Mouse (Mus musculus): ENCODE measurements around the gene Zranb3. TPM values are rescaled to one million over a fixed set of nuclear protein-coding genes. Genes with fewer than 3 reads are reported as not detected.

Zranb3 gene
- polyA plus RNA-seq, 1 experiment from 2014 or later: 18.7 TPM

DNA sequence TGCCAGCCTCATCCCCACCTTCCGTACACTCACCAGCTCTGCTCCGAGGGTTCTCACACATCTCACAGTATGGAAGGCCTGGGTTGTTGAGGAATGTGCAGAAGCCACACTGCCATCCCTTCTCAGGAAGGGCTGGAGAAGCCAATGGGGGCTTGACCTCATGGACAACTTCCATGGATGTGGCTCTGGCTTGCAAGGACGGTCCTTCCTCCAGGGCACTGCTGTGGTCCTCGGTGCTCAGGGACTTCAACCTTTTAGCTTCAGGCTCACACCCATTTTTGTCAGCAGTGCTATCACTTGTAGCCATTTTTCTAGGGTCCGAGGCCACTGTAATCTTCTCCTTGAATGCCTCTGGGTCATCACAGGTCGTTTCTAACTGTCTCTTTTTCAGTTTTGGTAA lies 126.7 kb downstream of the Zranb3 start:
- H3K4me3 ChIP-seq (ENCODE audit: low read depth, low read length): no peak overlapping the region
- H3K27me3 ChIP-seq (ENCODE audit: control insufficient read depth, insufficient read depth, low read length): no peaks in the 10 kb centered on the region
- DNase-seq (ENCODE audit: low spot score) (no peak), ATAC-seq (replicated peaks; ENCODE audit: low FRiP score) (no peak)
- no peaks in the 10 kb centered on the region for H3K4me1 ChIP-seq (replicated peaks; ENCODE audit: control insufficient read depth, insufficient read depth, low read length)
- H3K36me3 ChIP-seq (ENCODE audit: control insufficient read depth, insufficient read depth, low read length): no peaks in the 10 kb centered on the region
- H3K9me3 ChIP-seq (ENCODE audit: control insufficient read depth, low read length): no peaks in the 10 kb centered on the region
- no peak overlapping the region for H3K9ac ChIP-seq (ENCODE audit: low read length)
- 91% methylated on average over 6 of the region's 6 CpGs for WGBS
- H3K4me2 ChIP-seq (ENCODE audit: low read depth, low read length, severe bottlenecking): no peak overlapping the region
- H3K27ac ChIP-seq (ENCODE audit: low read depth, low read length): no peak overlapping the region

DNA sequence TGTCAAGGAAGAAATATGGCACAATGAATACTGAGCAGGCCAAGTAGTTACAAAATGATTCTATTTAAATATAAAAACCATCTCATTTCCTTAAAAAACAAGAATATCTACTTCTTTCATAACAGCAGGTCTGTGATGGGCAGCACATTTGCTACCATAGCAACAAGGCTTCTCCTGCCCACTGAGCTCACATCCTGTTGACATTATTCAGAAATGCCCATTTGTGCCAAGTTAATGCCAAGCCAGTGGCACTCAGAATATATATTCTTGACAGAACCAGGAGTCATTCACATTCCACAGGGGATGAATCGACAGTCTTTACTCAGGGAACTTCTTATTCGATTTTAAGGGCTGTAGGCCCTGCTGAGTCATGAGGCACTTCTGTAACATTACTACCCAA lies 127.2 kb downstream of the Zranb3 start:
- no peaks in the 10 kb centered on the region for H3K36me3 ChIP-seq (ENCODE audit: control insufficient read depth, insufficient read depth, low read length)
- H3K4me1 ChIP-seq (replicated peaks; ENCODE audit: control insufficient read depth, insufficient read depth, low read length): no peaks in the 10 kb centered on the region
- no peak for ATAC-seq (replicated peaks; ENCODE audit: low FRiP score)

DNA sequence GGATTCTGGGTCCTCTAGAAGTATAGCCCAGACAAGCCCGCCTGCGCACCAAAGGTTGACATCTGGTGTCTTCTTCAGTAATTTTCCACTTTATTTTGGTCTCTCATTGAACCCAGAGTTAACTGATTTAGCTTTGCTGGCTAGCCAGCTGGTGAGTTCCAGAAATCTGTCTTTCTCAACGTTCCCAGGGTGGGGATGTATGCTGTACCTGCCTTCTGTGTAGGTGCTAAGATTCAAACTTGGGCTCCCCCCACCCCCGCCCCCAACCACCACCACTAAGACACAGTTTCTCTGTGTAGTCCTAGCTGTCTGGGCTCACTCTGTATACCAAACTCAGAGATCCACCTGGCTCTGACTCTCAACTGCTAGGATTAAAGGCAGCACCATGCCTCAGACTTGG lies 128.8 kb downstream of the Zranb3 start:
- H3K27me3 ChIP-seq (ENCODE audit: control insufficient read depth, insufficient read depth, low read length): no peaks in the 10 kb centered on the region
- no peak overlapping the region for H3K9ac ChIP-seq (ENCODE audit: low read length)
- H3K4me3 ChIP-seq (ENCODE audit: low read depth, low read length): no peak overlapping the region
- no peaks in the 10 kb centered on the region for H3K9me3 ChIP-seq (ENCODE audit: control insufficient read depth, low read length)
- H3K27ac ChIP-seq (ENCODE audit: low read depth, low read length): no peak overlapping the region
- H3K4me1 ChIP-seq (replicated peaks; ENCODE audit: control insufficient read depth, insufficient read depth, low read length): no peaks in the 10 kb centered on the region
- H3K36me3 ChIP-seq (ENCODE audit: control insufficient read depth, insufficient read depth, low read length): no peaks in the 10 kb centered on the region
- no peak for DNase-seq (ENCODE audit: low spot score)
- 89% methylated on average over 4 of the region's 4 CpGs for WGBS
- no peak for ATAC-seq (replicated peaks; ENCODE audit: low FRiP score)
- H3K4me2 ChIP-seq (ENCODE audit: low read depth, low read length, severe bottlenecking): no peak overlapping the region

More for the DNA sequence above, 127.2 kb downstream of the Zranb3 start:
- no peak overlapping the region for H3K27ac ChIP-seq (ENCODE audit: low read depth, low read length)
- no peak overlapping the region for H3K4me3 ChIP-seq (ENCODE audit: low read depth, low read length)
- H3K27me3 ChIP-seq (ENCODE audit: control insufficient read depth, insufficient read depth, low read length): no peaks in the 10 kb centered on the region
- no peak overlapping the region for H3K4me2 ChIP-seq (ENCODE audit: low read depth, low read length, severe bottlenecking)
- 79% methylated on average over 2 of the region's 2 CpGs for WGBS
- no peak overlapping the region for H3K9ac ChIP-seq (ENCODE audit: low read length)
- DNase-seq (ENCODE audit: low spot score): no peak
- no peaks in the 10 kb centered on the region for H3K9me3 ChIP-seq (ENCODE audit: control insufficient read depth, low read length)

DNA sequence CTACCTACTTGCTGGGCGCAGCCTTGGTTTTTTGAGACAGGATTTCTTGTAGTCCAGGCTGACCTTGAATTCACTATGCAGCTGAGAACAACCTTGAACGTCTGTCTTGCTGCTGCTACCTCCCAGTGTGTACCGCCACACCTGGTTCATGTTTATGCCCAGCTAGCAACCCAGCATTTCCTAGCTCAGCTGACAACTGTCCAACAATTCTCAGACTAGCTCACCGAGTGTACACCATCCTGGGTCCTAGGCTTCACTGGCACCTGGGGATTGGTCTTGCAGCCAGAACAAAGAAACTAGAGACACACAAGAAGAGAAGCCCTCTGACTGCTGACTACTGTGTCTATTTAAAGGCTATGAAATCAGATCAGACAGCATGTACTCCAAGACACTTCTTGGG lies 132.0 kb downstream of the Zranb3 start:
- Histone ChIP-seq H3K9me3 (ENCODE audit: control insufficient read depth, low read length) (no peaks in the 10 kb centered on the region), H3K27me3 (ENCODE audit: control insufficient read depth, insufficient read depth, low read length) (no peaks in the 10 kb centered on the region), H3K9ac (ENCODE audit: low read length) (no peak overlapping the region), H3K36me3 (ENCODE audit: control insufficient read depth, insufficient read depth, low read length) (no peaks in the 10 kb centered on the region), H3K4me3 (ENCODE audit: low read depth, low read length) (no peak overlapping the region), H3K4me1 (replicated peaks; ENCODE audit: control insufficient read depth, insufficient read depth, low read length) (0 out of 2 replicates have a peak, but pooled peaks cover 2% of the 10 kb centered on the region), H3K27ac (ENCODE audit: low read depth, low read length) (no peak overlapping the region), H3K4me2 (ENCODE audit: low read depth, low read length, severe bottlenecking) (no peak overlapping the region)
- DNase-seq (ENCODE audit: low spot score) (no peak), ATAC-seq (replicated peaks; ENCODE audit: low FRiP score) (no peak)
- 92% methylated on average over 4 of the region's 4 CpGs for WGBS

DNA sequence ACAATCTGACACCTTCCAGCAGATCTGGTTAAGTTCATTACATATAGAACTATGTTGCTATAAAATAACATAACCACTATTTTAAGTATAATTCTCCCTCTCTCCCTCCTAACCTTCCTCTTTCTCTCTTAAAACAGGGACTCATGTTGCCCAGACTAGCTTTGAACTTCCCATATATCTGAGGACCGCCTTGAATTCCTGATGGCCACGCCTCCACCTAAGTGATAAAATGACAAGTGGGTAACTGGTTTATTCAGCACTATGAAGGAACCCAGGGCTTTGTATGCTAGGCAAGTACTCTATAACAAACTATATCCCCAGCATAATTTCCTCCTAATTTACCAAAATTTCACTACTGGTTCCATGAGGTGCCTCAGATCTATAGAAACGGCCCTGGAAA lies 139.5 kb downstream of the Zranb3 start:
- ATAC-seq (replicated peaks; ENCODE audit: low FRiP score) (no peak), DNase-seq (ENCODE audit: low spot score) (no peak)
- Histone ChIP-seq H3K27me3 (ENCODE audit: control insufficient read depth, insufficient read depth, low read length) (no peaks in the 10 kb centered on the region), H3K4me2 (ENCODE audit: low read depth, low read length, severe bottlenecking) (no peak overlapping the region), H3K9ac (ENCODE audit: low read length) (no peak overlapping the region), H3K4me3 (ENCODE audit: low read depth, low read length) (no peak overlapping the region), H3K27ac (ENCODE audit: low read depth, low read length) (no peak overlapping the region), H3K36me3 (ENCODE audit: control insufficient read depth, insufficient read depth, low read length) (no peaks in the 10 kb centered on the region), H3K9me3 (ENCODE audit: control insufficient read depth, low read length) (no peaks in the 10 kb centered on the region), H3K4me1 (replicated peaks; ENCODE audit: control insufficient read depth, insufficient read depth, low read length) (0 out of 2 replicates have a peak, but pooled peaks cover 4% of the 10 kb centered on the region)
- 91% methylated on average over 3 of the region's 3 CpGs for WGBS

DNA sequence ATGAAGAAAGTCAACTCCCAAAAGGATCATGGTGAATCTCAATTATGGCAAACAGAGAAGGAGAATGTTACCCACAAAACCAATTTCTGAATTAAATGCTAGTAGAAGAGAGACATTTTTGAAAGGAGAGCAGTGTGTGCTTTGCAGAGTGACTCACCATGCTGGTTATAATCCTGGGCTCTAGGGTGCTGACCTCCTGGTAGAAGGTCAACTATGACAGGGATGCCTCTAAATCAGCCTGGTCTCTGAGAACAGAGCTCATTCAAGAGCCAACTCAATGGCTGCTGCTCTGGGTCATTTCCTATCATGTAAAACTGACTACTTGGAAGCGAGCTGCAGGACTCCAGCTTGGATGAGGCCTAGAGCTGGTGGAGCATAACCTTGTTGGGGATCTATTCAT lies 141.7 kb downstream of the Zranb3 start:
- Histone ChIP-seq H3K27ac (ENCODE audit: low read depth, low read length) (no peak overlapping the region), H3K4me1 (replicated peaks; ENCODE audit: control insufficient read depth, insufficient read depth, low read length) (0 out of 2 replicates have a peak, but pooled peaks cover 2% of the 10 kb centered on the region), H3K27me3 (ENCODE audit: control insufficient read depth, insufficient read depth, low read length) (no peaks in the 10 kb centered on the region), H3K9ac (ENCODE audit: low read length) (no peak overlapping the region), H3K36me3 (ENCODE audit: control insufficient read depth, insufficient read depth, low read length) (no peaks in the 10 kb centered on the region), H3K4me3 (ENCODE audit: low read depth, low read length) (no peak overlapping the region), H3K9me3 (ENCODE audit: control insufficient read depth, low read length) (no peaks in the 10 kb centered on the region), H3K4me2 (ENCODE audit: low read depth, low read length, severe bottlenecking) (no peak overlapping the region)
- WGBS: 82% methylated on average over 1 of the region's 1 CpGs
- no peak for DNase-seq (ENCODE audit: low spot score)
- ATAC-seq (replicated peaks; ENCODE audit: low FRiP score): no peak

DNA sequence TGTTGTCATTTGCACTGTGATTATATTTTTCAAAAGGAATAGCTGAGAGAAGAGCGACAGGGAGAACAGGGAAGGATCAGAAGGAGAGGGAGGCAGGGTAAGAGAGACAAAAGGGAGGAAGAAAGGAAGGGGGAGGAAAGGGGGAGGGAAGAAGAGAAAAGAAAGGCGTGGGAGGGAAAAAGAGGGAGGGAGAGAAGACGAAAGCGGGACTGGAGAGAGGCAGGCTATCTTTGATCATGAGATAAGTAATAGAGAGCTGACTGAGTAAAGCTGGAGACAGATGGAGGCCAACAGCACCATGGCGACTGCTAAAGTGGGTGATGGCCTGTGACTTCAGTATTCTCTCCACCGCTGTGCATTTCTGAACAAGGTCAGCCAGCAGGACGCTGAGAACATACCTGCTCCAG lies 143.5 kb downstream of the Zranb3 start:
- no peaks in the 10 kb centered on the region for H3K27me3 ChIP-seq (ENCODE audit: control insufficient read depth, insufficient read depth, low read length)
- H3K27ac ChIP-seq (ENCODE audit: low read depth, low read length): peak overlapping the region; percentile 31; the same call in 1 of the 2 replicates
- H3K36me3 ChIP-seq (ENCODE audit: control insufficient read depth, insufficient read depth, low read length): no peaks in the 10 kb centered on the region
- whole genome bisulfite sequencing: 42% methylated on average over 7 of the region's 7 CpGs
- DNase-seq (ENCODE audit: low spot score) (no peak), ATAC-seq (replicated peaks; ENCODE audit: low FRiP score) (no peak)
- H3K4me2 ChIP-seq (ENCODE audit: low read depth, low read length, severe bottlenecking): no peak overlapping the region
- H3K4me3 ChIP-seq (ENCODE audit: low read depth, low read length): no peak overlapping the region
- no peak overlapping the region for H3K9ac ChIP-seq (ENCODE audit: low read length)
- 0 out of 2 replicates have a peak, but pooled peaks cover 2% of the 10 kb centered on the region for H3K4me1 ChIP-seq (replicated peaks; ENCODE audit: control insufficient read depth, insufficient read depth, low read length)
- H3K9me3 ChIP-seq (ENCODE audit: control insufficient read depth, low read length): no peaks in the 10 kb centered on the region

DNA sequence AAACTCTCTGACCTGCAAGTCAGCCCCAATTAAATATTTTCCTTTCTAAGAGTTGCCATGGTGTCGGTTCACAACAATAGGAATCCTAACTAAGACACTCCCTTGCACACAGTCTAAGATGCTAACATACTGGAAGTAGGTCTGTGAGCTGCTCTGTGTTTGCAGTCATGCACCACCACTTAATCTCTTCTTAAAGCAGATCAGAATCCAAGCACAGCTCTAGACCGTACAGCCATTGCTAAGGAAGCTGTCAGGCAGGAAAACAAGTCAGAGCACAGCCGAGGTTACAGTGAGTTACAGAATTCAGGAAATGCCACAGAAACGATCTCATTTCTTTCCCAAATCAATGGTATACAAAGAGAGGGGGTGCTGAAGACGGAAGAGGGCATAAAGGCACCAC lies 144.0 kb downstream of the Zranb3 start:
- DNase-seq (ENCODE audit: low spot score) (no peak), ATAC-seq (replicated peaks; ENCODE audit: low FRiP score) (peak; percentile 65; the same call in 1 of the 2 replicates)
- H3K9ac ChIP-seq (ENCODE audit: low read length): no peak overlapping the region
- H3K27me3 ChIP-seq (ENCODE audit: control insufficient read depth, insufficient read depth, low read length): no peaks in the 10 kb centered on the region
- no peaks in the 10 kb centered on the region for H3K9me3 ChIP-seq (ENCODE audit: control insufficient read depth, low read length)
- no peak overlapping the region for H3K4me2 ChIP-seq (ENCODE audit: low read depth, low read length, severe bottlenecking)
- no peak overlapping the region for H3K4me3 ChIP-seq (ENCODE audit: low read depth, low read length)
- 56% methylated on average over 5 of the region's 5 CpGs for WGBS
- no peaks in the 10 kb centered on the region for H3K36me3 ChIP-seq (ENCODE audit: control insufficient read depth, insufficient read depth, low read length)
- H3K27ac ChIP-seq (ENCODE audit: low read depth, low read length): 0 out of 2 replicates have a peak overlapping the region, but pooled peaks have one; percentile 31
- 0 out of 2 replicates have a peak, but pooled peaks cover 2% of the 10 kb centered on the region for H3K4me1 ChIP-seq (replicated peaks; ENCODE audit: control insufficient read depth, insufficient read depth, low read length)

DNA sequence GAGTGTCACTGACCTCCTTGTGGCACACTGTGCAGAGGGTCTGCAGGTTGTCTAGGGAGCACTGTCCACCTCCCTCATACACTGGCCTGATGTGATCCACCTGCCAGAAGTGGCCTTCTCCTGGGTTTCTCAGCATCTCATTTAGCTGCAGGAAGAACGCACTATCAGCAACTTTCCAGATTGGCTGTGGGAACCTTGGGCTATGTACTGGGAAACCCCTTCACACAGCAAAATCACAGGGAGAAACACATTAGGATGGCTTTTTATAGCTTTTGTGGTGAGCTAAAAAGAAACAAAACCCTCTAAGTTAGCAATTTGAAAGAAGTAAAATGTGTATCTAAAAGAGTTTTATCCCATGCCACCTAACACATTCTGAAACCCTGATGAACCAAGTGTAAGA lies 146.3 kb downstream of the Zranb3 start:
- 0 out of 2 replicates have a peak, but pooled peaks cover 2% of the 10 kb centered on the region for H3K4me1 ChIP-seq (replicated peaks; ENCODE audit: control insufficient read depth, insufficient read depth, low read length)
- no peak overlapping the region for H3K4me3 ChIP-seq (ENCODE audit: low read depth, low read length)
- DNase-seq (ENCODE audit: low spot score) (no peak), ATAC-seq (replicated peaks; ENCODE audit: low FRiP score) (no peak)
- WGBS: 96% methylated on average over 1 of the region's 1 CpGs
- no peak overlapping the region for H3K27ac ChIP-seq (ENCODE audit: low read depth, low read length)
- no peaks in the 10 kb centered on the region for H3K9me3 ChIP-seq (ENCODE audit: control insufficient read depth, low read length)
- H3K27me3 ChIP-seq (ENCODE audit: control insufficient read depth, insufficient read depth, low read length): no peaks in the 10 kb centered on the region
- no peak overlapping the region for H3K9ac ChIP-seq (ENCODE audit: low read length)
- no peak overlapping the region for H3K4me2 ChIP-seq (ENCODE audit: low read depth, low read length, severe bottlenecking)
- H3K36me3 ChIP-seq (ENCODE audit: control insufficient read depth, insufficient read depth, low read length): no peaks in the 10 kb centered on the region

Data from forebrain, embryonic 11.5 days (tissue).